Mouse (Mus musculus) heart, postnatal 4 days (tissue): ENCODE measurements at regions not wholly inside any gene's neighbourhood (a gene's known extent, or its start where the extent isn't known, plus 50 kb on each side); places are given as distances from the start of the nearest gene placed in this dataset.

Source experiments
- DNase-seq: peaks from one replicate; pipeline ENCODE4 v3.0.0; 2021

- no peak for DNase-seq
Observed at GRCm38 (mm10) chr1:50622870-50623607, 277.4 kb upstream of the Tmeff2 start.

- DNase-seq, result no peak
Observed at GRCm38 (mm10) chr1:50629000-50629399, 271.4 kb upstream of the Tmeff2 start.

- DNase-seq, result no peak
Observed at GRCm38 (mm10) chr1:50629473-50630071, 270.9 kb upstream of the Tmeff2 start.

- no peak for DNase-seq
Observed at GRCm38 (mm10) chr1:50637992-50638391, 262.5 kb upstream of the Tmeff2 start.

GRCm38 (mm10) chr1:50646931-50647674 is 253.3 kb upstream of the Tmeff2 start:
- DNase-seq, result no peak

- no peak for DNase-seq
Observed at GRCm38 (mm10) chr1:50651974-50652665, 248.3 kb upstream of the Tmeff2 start.

- DNase-seq, result no peak
Observed at GRCm38 (mm10) chr1:50665139-50665538, 235.3 kb upstream of the Tmeff2 start.

- no peak for DNase-seq
Observed at GRCm38 (mm10) chr1:50682971-50683370, 217.5 kb upstream of the Tmeff2 start.

GRCm38 (mm10) chr1:50685361-50685760 is 215.1 kb upstream of the Tmeff2 start:
- no peak for DNase-seq

- peak; percentile 12 for DNase-seq
Observed at GRCm38 (mm10) chr1:50696916-50697315, 203.5 kb upstream of the Tmeff2 start.

GRCm38 (mm10) chr1:50697333-50698216 is 202.9 kb upstream of the Tmeff2 start:
- DNase-seq, result no peak

- no peak for DNase-seq
Observed at GRCm38 (mm10) chr1:50704639-50705038, 195.8 kb upstream of the Tmeff2 start.

- DNase-seq, result no peak
Observed at GRCm38 (mm10) chr1:50745049-50745448, 155.4 kb upstream of the Tmeff2 start.

GRCm38 (mm10) chr1:50770211-50770610 is 130.2 kb upstream of the Tmeff2 start:
- DNase-seq, result no peak

- no peak for DNase-seq
Observed at GRCm38 (mm10) chr1:50795264-50795663, 105.2 kb upstream of the Tmeff2 start.

- DNase-seq, result no peak
Observed at GRCm38 (mm10) chr1:50798166-50798565, 102.3 kb upstream of the Tmeff2 start.

GRCm38 (mm10) chr1:50806321-50806720 is 94.1 kb upstream of the Tmeff2 start:
- no peak for DNase-seq

- no peak for DNase-seq
Observed at GRCm38 (mm10) chr1:50806821-50807220, 93.6 kb upstream of the Tmeff2 start.

GRCm38 (mm10) chr1:50831663-50832062 is 68.8 kb upstream of the Tmeff2 start:
- no peak for DNase-seq

- DNase-seq, result no peak
Observed at GRCm38 (mm10) chr1:50836123-50836522, 64.3 kb upstream of the Tmeff2 start.

- DNase-seq, result no peak
Observed at GRCm38 (mm10) chr1:50847156-50847555, 53.3 kb upstream of the Tmeff2 start.
